In the genomic region with DNA sequence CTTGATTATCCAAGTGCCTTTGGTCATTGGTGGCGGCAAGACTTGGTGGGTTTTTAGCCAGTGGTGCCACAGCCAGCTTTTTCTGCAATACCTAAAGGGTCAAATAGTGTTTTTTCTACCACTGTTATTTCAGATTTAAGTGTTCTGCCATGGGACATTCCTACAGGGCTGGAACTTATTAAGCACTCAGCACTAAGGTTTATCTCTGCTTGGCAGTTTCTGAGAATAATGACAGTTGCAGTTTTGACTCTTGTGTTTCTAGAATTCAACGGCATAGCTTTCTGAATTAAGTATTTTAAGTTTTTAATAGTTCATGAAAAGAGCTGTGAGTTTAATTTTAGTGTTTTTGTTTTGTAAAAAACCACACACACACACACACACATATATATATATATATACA, we compare ENCODE assay signal across 8 mouse cellular contexts. TPM values are rescaled to one million over a fixed set of nuclear protein-coding genes. Genes with fewer than 3 reads are reported as not detected.
DNase-seq lines count a peak whose midpoint lies in the region; ATAC-seq and TF ChIP-seq lines count a peak whose summit lies in the region.

No protein-coding gene starts in this region.

- H3K9ac ChIP-seq in kidney, postnatal 0 days (ENCODE audit: low read depth, low read length): no peak overlapping the region
- H3K9ac ChIP-seq in embryonic facial prominence, embryonic 12.5 days: no peak overlapping the region
- H3K9ac ChIP-seq in intestine, embryonic 14.5 days (ENCODE audit: low read length): no peak overlapping the region
- H3K9ac ChIP-seq in midbrain, embryonic 16.5 days (ENCODE audit: low read depth, low read length): no peak overlapping the region

- no peak for TF ChIP-seq CTCF in kidney, postnatal 0 days (IDR thresholded peaks at IDR 0.05; ENCODE audit: low read depth)

- DNase-seq in kidney, postnatal 0 days (ENCODE audit: low spot score): no peak
- DNase-seq in kidney, adult 18-20 months: no peak
- DNase-seq in intestine, embryonic 14.5 days (ENCODE audit: low spot score): no peak
- DNase-seq in layer of hippocampus, adult 11-12 months (ENCODE audit: low spot score): no peak
- DNase-seq in adipocyte (ENCODE audit: low spot score): no peak
- DNase-seq in kidney, adult 8-10 months: no peak

- H3K36me3 ChIP-seq in kidney, postnatal 0 days (ENCODE audit: insufficient read depth, low read length): no peaks in the 10 kb centered on the region
- H3K36me3 ChIP-seq in embryonic facial prominence, embryonic 12.5 days: no peaks in the 10 kb centered on the region
- no peaks in the 10 kb centered on the region for H3K36me3 ChIP-seq in intestine, embryonic 14.5 days (ENCODE audit: control insufficient read depth, insufficient read depth, low read length)
- no peaks in the 10 kb centered on the region for H3K36me3 ChIP-seq in midbrain, embryonic 16.5 days (ENCODE audit: control insufficient read depth, insufficient read depth, low read length)

- H3K27ac ChIP-seq in kidney, postnatal 0 days: no peak overlapping the region
- no peak overlapping the region for H3K27ac ChIP-seq in embryonic facial prominence, embryonic 12.5 days
- no peak overlapping the region for H3K27ac ChIP-seq in intestine, embryonic 14.5 days (ENCODE audit: low read depth)
- H3K27ac ChIP-seq in midbrain, embryonic 16.5 days (ENCODE audit: low read length): no peak overlapping the region

- no peak for ATAC-seq in kidney, postnatal 0 days (replicated peaks; ENCODE audit: low FRiP score, low read depth)
- no peak for ATAC-seq in embryonic facial prominence, embryonic 12.5 days (ENCODE audit: insufficient number of reproducible peaks, insufficient read depth, low FRiP score, low TSS enrichment)
- no peak for ATAC-seq in intestine, embryonic 14.5 days (replicated peaks; ENCODE audit: low FRiP score, low TSS enrichment, low read depth)
- ATAC-seq in midbrain, embryonic 16.5 days: no peak

- H3K4me3 ChIP-seq in kidney, postnatal 0 days (replicated peaks; ENCODE audit: low read depth, low read length): peak overlapping the region; percentile 7; the same call in 1 of the 2 replicates
- peak overlapping the region; percentile 30 for H3K4me3 ChIP-seq in embryonic facial prominence, embryonic 12.5 days
- H3K4me3 ChIP-seq in intestine, embryonic 14.5 days (ENCODE audit: low read depth, low read length): peak overlapping the region; percentile 79
- H3K4me3 ChIP-seq in midbrain, embryonic 16.5 days (ENCODE audit: low read depth, low read length): peak overlapping the region; percentile 35

- H3K27me3 ChIP-seq in kidney, postnatal 0 days (ENCODE audit: insufficient read depth, low read length): no peaks in the 10 kb centered on the region
- no peaks in the 10 kb centered on the region for H3K27me3 ChIP-seq in embryonic facial prominence, embryonic 12.5 days
- no peaks in the 10 kb centered on the region for H3K27me3 ChIP-seq in intestine, embryonic 14.5 days (replicated peaks; ENCODE audit: control insufficient read depth, insufficient read depth, low read length)
- no peaks in the 10 kb centered on the region for H3K27me3 ChIP-seq in midbrain, embryonic 16.5 days (ENCODE audit: control insufficient read depth, insufficient read depth, low read depth, low read length)

- H3K9me3 ChIP-seq in kidney, postnatal 0 days (replicated peaks; ENCODE audit: low read length): no peaks in the 10 kb centered on the region
- no peaks in the 10 kb centered on the region for H3K9me3 ChIP-seq in embryonic facial prominence, embryonic 12.5 days
- H3K9me3 ChIP-seq in intestine, embryonic 14.5 days (ENCODE audit: control insufficient read depth, low read length): no peaks in the 10 kb centered on the region
- H3K9me3 ChIP-seq in midbrain, embryonic 16.5 days (replicated peaks; ENCODE audit: control insufficient read depth, low read length, poor library complexity, severe bottlenecking): no peaks in the 10 kb centered on the region; the same call in 1 of the 2 replicates

- 97% methylated on average over 2 of the region's 2 CpGs for WGBS in kidney, postnatal 0 days
- WGBS in embryonic facial prominence, embryonic 12.5 days: 75% methylated on average over 2 of the region's 2 CpGs
- 93% methylated on average over 2 of the region's 2 CpGs for WGBS in intestine, embryonic 14.5 days
- 87% methylated on average over 2 of the region's 2 CpGs for WGBS in midbrain, embryonic 16.5 days

- peaks cover 7% of the 10 kb centered on the region; the same call in 1 of the 2 replicates for H3K4me1 ChIP-seq in kidney, postnatal 0 days (replicated peaks; ENCODE audit: insufficient read depth, low read length)
- H3K4me1 ChIP-seq in embryonic facial prominence, embryonic 12.5 days: peaks cover 13% of the 10 kb centered on the region
- peaks cover 15% of the 10 kb centered on the region; the same call in 1 of the 2 replicates for H3K4me1 ChIP-seq in intestine, embryonic 14.5 days (replicated peaks; ENCODE audit: control insufficient read depth, insufficient read depth, low read length)
- peaks cover 28% of the 10 kb centered on the region for H3K4me1 ChIP-seq in midbrain, embryonic 16.5 days (ENCODE audit: control insufficient read depth, insufficient read depth, low read length)

- peak overlapping the region; percentile 86 for H3K4me2 ChIP-seq in kidney, postnatal 0 days (ENCODE audit: low read length)
- H3K4me2 ChIP-seq in embryonic facial prominence, embryonic 12.5 days (replicated peaks): peak overlapping the region; percentile 73
- H3K4me2 ChIP-seq in intestine, embryonic 14.5 days (ENCODE audit: low read length): peak overlapping the region; percentile 81
- peak overlapping the region; percentile 82 for H3K4me2 ChIP-seq in midbrain, embryonic 16.5 days (ENCODE audit: low read length)

RNA-seq across cellular contexts. Expression of gene Ccdc71l, which starts 2.5 kb away (rescaled TPM):
- polyA plus RNA-seq in kidney, postnatal 0 days (2015; fragmentation: Nextera tagmentation; extraction: Ambion mirVana): 2.6 and 3.7 TPM in 2 replicates
- 6.4 and 6.6 TPM in 2 replicates for polyA plus RNA-seq in embryonic facial prominence, embryonic 12.5 days (2016; fragmentation: Nextera tagmentation; extraction: Ambion mirVana)
- 3.1 and 5.0 TPM in 2 replicates for polyA plus RNA-seq in intestine, embryonic 14.5 days (2014; fragmentation: Nextera tagmentation; extraction: Ambion mirVana)
- 3.4 and 3.9 TPM in 2 replicates for polyA plus RNA-seq in midbrain, embryonic 16.5 days (2015; fragmentation: Nextera tagmentation; extraction: Ambion mirVana)

Comparison
In these comparisons a context has a peak if more than half of its experiments do, and no peak if none do; other contexts are left out.
1. H3K4me3 ChIP-seq: peak in every context shown above with its lines; median percentile 79 in intestine, embryonic 14.5 days; 35 in midbrain, embryonic 16.5 days; 30 in embryonic facial prominence, embryonic 12.5 days; 7 in kidney, postnatal 0 days.